Mouse (Mus musculus) cerebellum, adult 9-11 months (tissue): ENCODE results near the gene Rhox4a2.
"Not testable (repeated sequence)": the region's sequence is repeated elsewhere in the genome, so short reads cannot be mapped to it uniquely, and the experiment has no call there.

ENCODE experiments used
- DNase-seq: peaks from one replicate; pipeline ENCODE4 v3.0.0; 2022

The Rhox4a2 gene

DNA sequence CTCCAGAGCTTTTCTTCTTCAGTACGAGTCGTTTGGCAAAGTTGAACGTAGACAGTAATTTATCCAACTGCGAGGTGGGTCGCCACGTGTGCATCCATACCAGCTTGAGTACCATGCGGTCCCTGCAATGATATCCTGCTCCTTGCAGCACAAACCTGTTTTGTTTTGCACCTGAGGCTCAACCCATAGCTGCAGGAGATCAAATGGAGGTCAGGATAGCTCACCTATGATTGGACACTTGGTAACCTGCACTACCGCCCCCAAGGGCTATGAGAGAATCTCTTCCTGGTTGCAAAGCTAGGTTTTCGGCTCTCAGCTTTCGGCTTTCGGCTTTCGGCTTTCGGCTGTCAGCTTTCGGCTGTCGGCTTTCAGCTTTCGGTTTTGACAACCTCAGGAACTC is at the start of gene Rhox4a2:
Rhox4a2 (plus strand) TSS at position 301 of the 400 bp plus-strand sequence.
- DNase-seq, result not testable (repeated sequence)

DNA sequence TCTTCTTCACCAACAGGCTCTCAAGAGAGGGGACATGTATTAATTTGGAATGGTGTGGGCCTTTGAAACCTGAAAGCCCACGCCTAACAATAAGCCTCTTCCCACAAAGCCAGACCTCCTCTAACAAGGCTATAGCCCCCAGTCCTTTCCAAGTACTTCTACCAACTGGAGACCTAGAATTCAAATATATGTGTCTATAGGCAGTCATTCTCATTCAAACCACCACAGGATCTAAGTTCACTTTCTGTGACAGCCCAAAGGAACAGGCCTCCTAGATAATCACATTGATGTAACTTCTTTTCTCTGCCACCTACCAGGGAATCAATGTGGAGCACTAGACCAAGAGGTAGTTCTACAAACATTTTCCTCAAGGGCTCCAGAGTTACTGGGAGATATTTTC is 10.9 kb upstream of the Rhox4a2 start, which contains the start of gene Rhox3a2:
Rhox3a2 (plus strand) TSS at position 301 of the 400 bp plus-strand sequence.
- DNase-seq, result not testable (repeated sequence)

DNA sequence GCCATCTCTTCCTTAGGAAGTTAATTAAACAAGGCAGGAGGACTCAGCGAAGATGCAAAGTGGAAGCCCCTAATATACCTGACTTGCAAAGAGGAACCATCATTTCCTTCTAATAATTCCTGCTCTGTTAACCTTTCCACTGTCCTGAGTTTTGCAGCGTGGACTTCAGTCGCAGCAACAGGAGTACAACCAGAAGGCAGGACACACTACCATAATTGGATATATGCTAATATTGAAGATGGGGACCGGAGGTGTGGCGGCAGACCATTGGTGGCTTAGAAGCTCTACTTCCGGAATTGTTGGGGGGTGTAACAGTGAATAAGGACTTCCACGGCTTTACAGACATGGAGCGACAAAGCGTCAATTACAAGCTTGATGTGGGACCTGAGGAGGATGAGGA is 21.1 kb downstream of the Rhox4a2 start, which contains the start of gene Rhox2b:
Rhox2b (plus strand) TSS at position 301 of the 400 bp plus-strand sequence.
- DNase-seq, result not testable (repeated sequence)

DNA sequence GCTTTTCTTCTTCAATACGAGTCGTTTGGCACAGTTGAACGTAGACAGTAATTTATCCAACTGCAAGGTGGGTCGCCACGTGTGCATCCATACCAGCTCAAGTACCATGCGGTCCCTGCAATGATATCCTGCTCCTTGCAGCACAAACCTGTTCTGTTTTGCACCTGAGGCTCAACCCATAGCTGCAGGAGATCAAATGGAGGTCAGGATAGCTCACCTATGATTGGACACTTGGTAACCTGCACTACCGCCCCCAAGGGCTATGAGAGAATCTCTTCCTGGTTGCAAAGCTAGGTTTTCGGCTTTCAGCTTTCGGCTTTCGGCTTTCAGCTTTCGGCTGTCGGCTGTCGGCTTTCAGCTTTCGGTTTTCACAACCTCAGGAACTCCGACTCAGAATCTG is 41.5 kb downstream of the Rhox4a2 start, which contains the start of gene Rhox4b:
Rhox4b (plus strand) TSS at position 301 of the 400 bp plus-strand sequence.
- DNase-seq, result not testable (repeated sequence)
